9 mouse cellular contexts compared by ENCODE assay signal in genomic region chr4:140631276-140631849, GRCm38 (mm10). TPM values are rescaled to one million over a fixed set of nuclear protein-coding genes. Genes with fewer than 3 reads are reported as not detected.
A peak's percentile ranks its signal among the peaks of the same experiment; 100 is the strongest.
DNase-seq lines count a peak whose midpoint lies in the region; ATAC-seq and TF ChIP-seq lines count a peak whose summit lies in the region.
"Had no signal": no experiment of that assay in that cellular context is flagged by ENCODE, and none has a peak within 500 bp of the region (broad histone marks: within the 10 kb centered on the region; RNA-seq: fewer than 3 reads in every experiment).

No protein-coding gene starts in this region.

- no peak for TF ChIP-seq POLR2A in heart, adult 2 months (IDR thresholded peaks at IDR 0.05; ENCODE audit: insufficient read depth, low read depth, low read length)

- no peaks in the 10 kb centered on the region for H3K36me3 ChIP-seq in heart, adult 2 months (ENCODE audit: control insufficient read depth, insufficient read depth, low read length)
- no peaks in the 10 kb centered on the region for H3K36me3 ChIP-seq in kidney, embryonic 14.5 days (ENCODE audit: control insufficient read depth, insufficient read depth, low read length)
- no peaks in the 10 kb centered on the region for H3K36me3 ChIP-seq in stomach, postnatal 0 days (ENCODE audit: control insufficient read depth, insufficient read depth, low read length)

- H3K27ac ChIP-seq in heart, adult 2 months: peak overlapping the region; percentile 90
- peak overlapping the region; percentile 81 for H3K27ac ChIP-seq in kidney, embryonic 14.5 days (ENCODE audit: low read depth, low read length)
- H3K27ac ChIP-seq in stomach, postnatal 0 days (replicated peaks): peak overlapping the region; percentile 86

- peak overlapping the region; percentile 41; the same call in 1 of the 2 replicates for H3K9ac ChIP-seq in heart, adult 2 months (ENCODE audit: low read depth, low read length)
- peak overlapping the region; percentile 31; the same call in 1 of the 2 replicates for H3K9ac ChIP-seq in kidney, embryonic 14.5 days (ENCODE audit: low read depth, low read length)
- H3K9ac ChIP-seq in stomach, postnatal 0 days (ENCODE audit: low read length): no peak overlapping the region

- ATAC-seq in kidney, embryonic 14.5 days (ENCODE audit: low FRiP score, low TSS enrichment): no peak
- no peak for ATAC-seq in stomach, postnatal 0 days (ENCODE audit: low FRiP score, low TSS enrichment)

- intact Hi-C loops in heart, adult 2 months (cut with DNase I): no loop called here

- no peak overlapping the region for H3K4me2 ChIP-seq in kidney, embryonic 14.5 days (replicated peaks; ENCODE audit: low read depth, low read length)
- no peak overlapping the region for H3K4me2 ChIP-seq in stomach, postnatal 0 days (replicated peaks; ENCODE audit: low read depth)

- peaks cover 22% of the 10 kb centered on the region for H3K4me1 ChIP-seq in heart, adult 2 months (ENCODE audit: control insufficient read depth, insufficient read depth, low read length)
- peaks cover 60% of the 10 kb centered on the region for H3K4me1 ChIP-seq in kidney, embryonic 14.5 days (ENCODE audit: control insufficient read depth, insufficient read depth, low read length)
- H3K4me1 ChIP-seq in stomach, postnatal 0 days (replicated peaks; ENCODE audit: control insufficient read depth, insufficient read depth): peaks cover 2% of the 10 kb centered on the region; the same call in 1 of the 2 replicates

- 0 out of 2 replicates have a peak, but pooled peaks cover 1% of the 10 kb centered on the region for H3K79me2 ChIP-seq in heart, adult 2 months (replicated peaks; ENCODE audit: control insufficient read depth, insufficient read depth, low read length)

- H3K9me3 ChIP-seq in kidney, embryonic 14.5 days (ENCODE audit: control insufficient read depth, low read length): no peaks in the 10 kb centered on the region
- no peaks in the 10 kb centered on the region for H3K9me3 ChIP-seq in stomach, postnatal 0 days (ENCODE audit: control insufficient read depth, low read length)

- H3K27me3 ChIP-seq in heart, adult 2 months (ENCODE audit: control insufficient read depth, insufficient read depth, low read length): no peaks in the 10 kb centered on the region
- H3K27me3 ChIP-seq in kidney, embryonic 14.5 days (ENCODE audit: control insufficient read depth, insufficient read depth, low read length): no peaks in the 10 kb centered on the region
- H3K27me3 ChIP-seq in stomach, postnatal 0 days (ENCODE audit: control insufficient read depth, insufficient read depth, low read length): no peaks in the 10 kb centered on the region

- no peak for TF ChIP-seq EP300 in heart, adult 2 months (IDR thresholded peaks at IDR 0.05; ENCODE audit: insufficient read depth, low read depth, low read length)
- TF ChIP-seq EP300 in stomach, postnatal 0 days (optimal IDR thresholded peaks at IDR 0.05): no peak

- DNase-seq in heart, adult 2 months: no peak
- no peak for DNase-seq in heart, adult 9 months (ENCODE audit: low spot score in 2 of 2)
- DNase-seq in ovary, postnatal 36 days (ENCODE audit: low spot score): peak; percentile 48
- DNase-seq in ovary, adult 18-20 months (ENCODE audit: low spot score): no peak
- no peak for DNase-seq in stomach, postnatal 0 days (ENCODE audit: low spot score)
- no peak for DNase-seq in frontal cortex, postnatal 14 days (ENCODE audit: low spot score in 2 of 2)
- no peak for DNase-seq in adipocyte (ENCODE audit: low spot score)
- DNase-seq: thymus, postnatal 14 days had no signal

- 53% methylated on average over 6 of the region's 6 CpGs for WGBS in heart, adult 2 months
- WGBS in kidney, embryonic 14.5 days: 62% methylated on average over 6 of the region's 6 CpGs
- WGBS in stomach, postnatal 0 days: 75% methylated on average over 6 of the region's 6 CpGs

- TF ChIP-seq CTCF in heart, adult 2 months (IDR thresholded peaks at IDR 0.05): no peak
- no peak for TF ChIP-seq CTCF in stomach, postnatal 0 days (IDR thresholded peaks at IDR 0.05; ENCODE audit: low read depth)

- H3K4me3 ChIP-seq in heart, adult 2 months: 0 out of 2 replicates have a peak overlapping the region, but pooled peaks have one; percentile 1
- no peak overlapping the region for H3K4me3 ChIP-seq in kidney, embryonic 14.5 days (ENCODE audit: low read length)
- H3K4me3 ChIP-seq in stomach, postnatal 0 days (ENCODE audit: low read depth, low read length): no peak overlapping the region

RNA-seq across cellular contexts. Expression of gene Arhgef10l, which starts 34.4 kb away (rescaled TPM):
- total RNA-seq in heart, adult 2 months (2021): 10 to 100 TPM; 61.0 to 74.4 TPM
- polyA plus RNA-seq in heart, adult 2 months (2012; rRNA removed): 54.7 and 75.6 TPM in 2 replicates
- 11.8 and 18.2 TPM in 2 replicates for polyA plus RNA-seq in kidney, embryonic 14.5 days (2014; fragmentation: Nextera tagmentation; extraction: Ambion mirVana)
- 11.3 and 12.7 TPM in 2 replicates for polyA plus RNA-seq in stomach, postnatal 0 days (2015; fragmentation: Nextera tagmentation; extraction: Ambion mirVana)
